Mouse (Mus musculus) WW6 (cell line): Measurements from ENCODE around the gene 1700017D01Rik.
"Not testable (repeated sequence)": the region's sequence is repeated elsewhere in the genome, so short reads cannot be mapped to it uniquely, and the experiment has no call there.

Source experiments
- DNase-seq: peaks from one replicate; pipeline ENCODE4 v3.0.0-alpha.2; 2013; ENCODE audit warnings: low read depth, low spot score

The 1700017D01Rik gene

DNA sequence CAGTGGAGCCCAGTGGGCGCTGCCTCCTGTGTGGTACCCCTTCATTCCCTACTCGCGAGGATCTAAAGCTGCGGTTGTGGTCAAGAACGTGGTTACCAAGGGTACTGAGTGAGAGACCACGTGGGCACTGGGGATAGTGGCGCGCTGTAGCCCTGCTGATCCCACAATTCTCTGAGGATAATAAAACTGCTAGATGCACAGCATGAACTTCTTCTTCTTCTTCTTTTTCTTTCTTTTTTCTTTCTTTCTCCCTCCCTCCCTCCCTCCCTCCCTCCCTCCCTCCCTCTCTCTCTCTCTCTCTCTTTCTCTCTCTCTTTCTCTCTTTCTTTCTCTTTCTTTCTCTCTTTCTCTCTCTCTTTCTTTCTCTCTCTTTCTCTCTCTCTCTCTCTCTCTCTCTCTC lies at the start of gene 1700017D01Rik:
Gene 1700017D01Rik (minus strand): TSS at position 101 of the 400 bp plus-strand sequence.
- DNase-seq, result not testable (repeated sequence)

DNA sequence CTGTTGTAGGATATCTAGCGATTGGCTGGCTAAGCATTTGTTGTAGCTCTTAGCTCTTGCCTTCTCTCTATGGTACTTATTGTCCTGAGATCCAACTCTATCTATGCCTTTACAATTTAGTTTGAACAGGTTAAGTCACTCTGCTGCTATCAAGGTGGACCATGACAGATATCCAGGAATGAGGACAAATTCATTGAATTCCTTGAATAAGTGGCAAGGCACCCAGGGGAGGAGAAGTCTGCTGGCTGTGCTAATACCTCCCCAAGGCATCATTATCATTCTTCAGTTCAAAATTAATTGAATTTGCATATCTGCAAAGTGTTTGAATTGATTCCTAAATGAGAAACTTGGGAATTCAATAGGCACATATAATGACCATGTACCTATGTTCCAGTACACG lies 46.8 kb upstream of the 1700017D01Rik start:
- DNase-seq, result no peak

GRCm38 (mm10) chr19:11165172-11165571 lies 34.5 kb upstream of the 1700017D01Rik start, which contains the start of gene 1700025F22Rik:
Gene 1700025F22Rik, minus strand, starts transcription at chr19:11165320.
- DNase-seq, result no peak

GRCm38 (mm10) chr19:11157890-11158289 lies 27.2 kb upstream of the 1700017D01Rik start:
- not testable (repeated sequence) for DNase-seq

GRCm38 (mm10) chr19:11135336-11135735 lies 4.7 kb upstream of the 1700017D01Rik start:
- DNase-seq, result no peak

DNA sequence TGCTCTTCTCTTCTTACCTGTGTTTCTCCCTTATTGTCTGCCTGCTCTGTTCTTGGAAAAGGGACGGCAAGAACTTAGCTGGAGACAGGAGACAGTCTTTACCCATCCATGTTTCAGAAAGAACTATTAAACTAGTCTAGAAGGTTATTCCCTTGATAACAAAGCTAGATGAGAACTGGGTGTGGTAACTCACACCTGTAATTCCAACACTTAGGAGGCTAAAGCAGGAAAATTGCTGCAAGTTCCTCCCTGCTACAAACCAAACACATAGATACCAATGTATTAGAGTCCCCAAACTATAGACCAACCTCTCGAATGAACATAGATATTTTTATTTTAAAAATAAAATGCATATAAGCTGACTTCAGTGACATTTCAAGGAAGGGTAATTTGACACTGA lies 4.2 kb upstream of the 1700017D01Rik start:
- DNase-seq, result no peak

DNA sequence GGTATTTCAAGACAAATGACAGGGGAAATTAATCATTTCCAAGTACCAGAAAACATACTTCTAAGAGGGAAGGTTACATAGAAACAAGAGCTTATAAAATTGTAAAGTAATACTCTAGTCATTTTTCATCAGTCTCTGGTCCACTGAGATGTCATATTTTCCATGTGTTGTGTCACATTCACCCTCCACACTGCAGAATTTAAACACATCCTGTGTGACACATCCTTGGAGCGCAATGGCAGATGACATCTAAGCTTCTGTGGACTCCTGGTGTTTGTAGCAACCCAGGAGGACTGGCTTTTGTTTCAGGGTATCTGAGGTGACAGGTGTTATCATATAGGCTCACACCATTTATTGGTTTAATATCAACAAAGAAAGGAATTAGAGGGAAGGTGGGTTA lies 974 bp downstream of the 1700017D01Rik start:
- no peak for DNase-seq

DNA sequence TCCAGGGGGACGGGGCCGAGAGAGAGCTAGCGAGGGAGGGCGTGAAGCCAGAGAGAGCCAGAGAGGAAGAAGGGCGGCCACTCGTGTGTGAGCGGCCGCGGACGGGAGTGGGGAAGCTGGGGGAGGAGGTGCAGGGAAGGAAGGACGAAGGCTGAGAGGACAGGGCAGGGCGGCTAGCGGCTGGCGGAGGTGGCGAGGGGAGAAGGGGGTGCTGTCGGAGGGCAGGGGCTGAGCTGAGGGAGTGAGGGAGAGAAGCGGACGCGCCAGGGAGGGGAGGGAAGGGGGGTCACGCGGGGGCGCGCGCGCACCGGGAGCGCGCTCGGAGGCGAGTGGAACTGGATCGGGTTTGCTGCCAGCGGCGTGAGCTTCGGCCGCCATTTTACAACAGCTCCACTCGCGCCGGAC lies 9.7 kb downstream of the 1700017D01Rik start:
- not testable (repeated sequence) for DNase-seq

- DNase-seq, result no peak
Measured at GRCm38 (mm10) chr19:11119338-11119737, 11.3 kb downstream of the 1700017D01Rik start.

DNA sequence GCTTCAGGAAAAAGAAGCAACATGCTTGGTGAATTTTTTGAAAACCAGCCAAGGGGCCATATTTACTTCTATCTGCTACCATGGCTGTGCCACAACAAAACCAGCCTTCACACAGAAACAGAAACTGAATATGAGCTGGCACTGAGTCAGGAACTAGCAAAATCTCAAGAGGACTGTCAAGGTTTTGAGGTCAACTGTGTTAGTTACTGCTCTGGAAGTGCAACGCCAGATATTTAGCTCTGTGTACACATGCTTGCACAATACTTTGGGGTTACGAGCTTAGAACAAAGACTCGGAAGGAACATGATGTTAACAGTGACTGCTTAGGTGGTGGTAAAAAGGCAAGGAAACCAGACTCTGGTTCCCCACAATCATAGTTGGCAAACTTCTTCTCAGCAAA lies 22.9 kb downstream of the 1700017D01Rik start:
- no peak for DNase-seq

- DNase-seq, result no peak
Measured at GRCm38 (mm10) chr19:11101880-11102279, 28.8 kb downstream of the 1700017D01Rik start.

- no peak for DNase-seq
Measured at GRCm38 (mm10) chr19:11098401-11098800, 32.3 kb downstream of the 1700017D01Rik start.

GRCm38 (mm10) chr19:11092131-11092530 lies 38.5 kb downstream of the 1700017D01Rik start:
- DNase-seq, result not testable (repeated sequence)

GRCm38 (mm10) chr19:11080934-11081333 lies 49.7 kb downstream of the 1700017D01Rik start, which contains the start of gene Ms4a8a:
Gene Ms4a8a, minus strand, starts transcription at chr19:11081102.
- DNase-seq, result no peak

GRCm38 (mm10) chr19:11070364-11070763 lies 60.3 kb downstream of the 1700017D01Rik start:
- DNase-seq, result no peak

DNA sequence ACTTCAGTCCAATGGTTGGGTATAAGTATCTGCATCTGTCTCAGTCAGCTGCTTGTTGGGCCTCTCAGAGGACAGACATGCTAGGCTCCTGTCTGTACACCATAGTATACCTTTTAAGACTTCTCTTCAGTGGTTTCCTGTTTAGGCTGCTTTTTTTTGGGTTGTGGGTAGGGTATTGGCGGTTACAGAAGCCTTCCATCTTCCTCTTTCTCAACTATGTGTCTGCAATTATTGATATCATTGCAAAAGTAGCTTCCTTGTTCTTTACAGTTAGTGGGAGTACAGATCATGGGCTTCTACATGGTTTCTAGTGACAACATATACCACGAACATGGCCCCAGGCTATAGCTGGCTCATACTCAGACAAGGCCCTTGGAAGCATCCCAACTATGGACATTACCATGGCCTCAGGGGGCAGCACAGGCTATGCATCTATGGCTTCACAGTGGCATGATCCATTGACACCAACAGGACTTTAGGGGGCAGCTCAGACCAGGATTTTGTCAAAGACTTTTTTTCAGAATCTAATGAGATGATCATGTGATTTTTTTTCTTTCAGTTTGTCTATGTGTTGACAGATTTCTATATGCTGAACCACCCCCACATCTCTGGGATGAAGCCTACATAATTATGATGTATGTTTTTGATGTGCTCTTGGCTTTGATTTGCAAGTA lies 65.3 kb downstream of the 1700017D01Rik start:
- no peak for DNase-seq

DNA sequence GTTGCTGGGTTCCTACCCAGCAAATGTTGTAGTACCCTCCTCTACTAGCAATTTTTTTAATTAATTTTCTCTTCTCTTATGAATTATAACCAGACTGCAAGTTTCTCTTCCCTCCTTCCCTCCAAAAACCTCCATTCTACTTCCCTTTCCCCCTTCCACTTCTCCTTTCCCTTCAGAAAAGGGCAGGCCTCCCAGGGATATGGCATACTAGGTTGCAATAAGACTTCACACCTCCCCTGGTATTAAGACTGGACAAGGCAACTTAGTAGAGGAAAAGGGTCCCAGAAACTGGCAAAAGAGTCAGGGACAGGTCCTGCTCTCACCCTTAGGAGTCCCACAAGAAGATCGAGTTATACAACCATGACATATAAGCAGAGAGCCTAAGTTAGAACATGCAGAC lies 69.8 kb downstream of the 1700017D01Rik start:
- DNase-seq, result no peak

DNA sequence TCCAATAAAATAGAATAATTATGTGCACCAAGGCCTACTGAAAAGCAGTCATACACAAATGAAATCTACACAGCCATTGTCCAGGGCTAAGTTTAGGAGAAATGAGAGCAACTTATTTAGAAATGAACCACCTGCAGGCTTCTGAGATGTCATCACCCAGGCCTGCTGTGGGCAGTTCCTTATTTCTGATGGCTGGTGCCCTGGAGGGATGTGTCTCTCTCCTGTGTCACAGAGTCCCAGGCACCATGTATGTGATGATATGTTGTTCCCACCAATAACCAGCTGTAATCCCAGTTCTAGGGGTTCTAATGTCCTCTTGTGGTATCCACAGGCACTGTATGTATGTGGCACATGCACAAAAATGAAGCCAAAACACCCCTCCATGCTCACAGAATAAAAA lies 70.7 kb downstream of the 1700017D01Rik start:
- DNase-seq, result no peak

GRCm38 (mm10) chr19:11055700-11056099 lies 75.0 kb downstream of the 1700017D01Rik start:
- not testable (repeated sequence) for DNase-seq

GRCm38 (mm10) chr19:11053277-11053676 lies 77.4 kb downstream of the 1700017D01Rik start:
- DNase-seq, result no peak

DNA sequence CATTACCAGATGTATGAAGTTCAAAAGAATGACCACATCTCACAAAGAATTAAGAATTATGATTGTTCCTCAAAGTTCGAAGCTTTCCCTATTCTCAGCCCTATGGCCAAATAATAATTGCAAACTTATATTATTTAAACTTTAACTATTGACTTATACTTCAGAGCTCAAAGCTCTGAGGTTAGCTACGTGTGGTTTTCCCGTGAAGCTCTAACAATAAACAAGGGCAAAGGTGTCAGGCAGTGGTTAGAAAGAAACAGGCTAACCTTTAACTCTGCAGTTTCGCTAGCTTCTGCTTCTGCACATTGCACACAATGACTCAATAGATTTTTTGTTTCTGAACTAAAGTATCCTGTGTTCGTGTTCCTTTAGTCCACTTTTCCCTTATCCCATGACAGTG lies 77.8 kb downstream of the 1700017D01Rik start:
- DNase-seq, result no peak

GRCm38 (mm10) chr19:11050286-11050685 lies 80.4 kb downstream of the 1700017D01Rik start:
- DNase-seq, result no peak

GRCm38 (mm10) chr19:11049426-11049825 lies 81.2 kb downstream of the 1700017D01Rik start:
- no peak for DNase-seq

GRCm38 (mm10) chr19:11048503-11048902 lies 82.2 kb downstream of the 1700017D01Rik start:
- no peak for DNase-seq
